Mouse (Mus musculus): ENCODE results near the gene Cfdp1. TPM values are rescaled to one million over a fixed set of nuclear protein-coding genes. Genes with fewer than 3 reads are reported as not detected.

Cfdp1 gene
- polyA plus RNA-seq, 1 experiment, result 5.8 TPM

- WGBS, result 96% methylated on average over 7 of the region's 7 CpGs
- Histone ChIP-seq H3K4me3 (ENCODE audit: control insufficient read depth, insufficient read depth, low read length) (no peak overlapping the region), H3K4me1 (replicated peaks; ENCODE audit: control insufficient read depth, insufficient read depth, low read length) (no peaks in the 10 kb centered on the region), H3K27me3 (ENCODE audit: control insufficient read depth, insufficient read depth, low read length) (no peaks in the 10 kb centered on the region), H3K27ac (ENCODE audit: control insufficient read depth, insufficient read depth, low read length) (no peak overlapping the region), H3K36me3 (ENCODE audit: control insufficient read depth, insufficient read depth, low read length) (no peaks in the 10 kb centered on the region)
- DNase-seq, result no peak
- no peak for TF ChIP-seq POLR2A (IDR thresholded peaks at IDR 0.05; ENCODE audit: control insufficient read depth, extremely low read depth, insufficient read depth, low read length, poor library complexity)
- TF ChIP-seq CTCF (IDR thresholded peaks at IDR 0.05; ENCODE audit: borderline replicate concordance, control insufficient read depth, extremely low read depth, insufficient read depth, low read length, poor library complexity), result no peak
Observed at GRCm38 (mm10) chr8:111778801-111779200, 75.3 kb downstream of the Cfdp1 start.

- no peaks in the 10 kb centered on the region for H3K27me3 ChIP-seq (ENCODE audit: control insufficient read depth, insufficient read depth, low read length)
- DNase-seq, result no peak
- H3K27ac ChIP-seq (ENCODE audit: control insufficient read depth, insufficient read depth, low read length), result no peak overlapping the region
- H3K4me1 ChIP-seq (replicated peaks; ENCODE audit: control insufficient read depth, insufficient read depth, low read length), result no peaks in the 10 kb centered on the region
- TF ChIP-seq POLR2A (IDR thresholded peaks at IDR 0.05; ENCODE audit: control insufficient read depth, extremely low read depth, insufficient read depth, low read length, poor library complexity) (no peak), CTCF (IDR thresholded peaks at IDR 0.05; ENCODE audit: borderline replicate concordance, control insufficient read depth, extremely low read depth, insufficient read depth, low read length, poor library complexity) (no peak)
- no peak overlapping the region for H3K4me3 ChIP-seq (ENCODE audit: control insufficient read depth, insufficient read depth, low read length)
- H3K36me3 ChIP-seq (ENCODE audit: control insufficient read depth, insufficient read depth, low read length), result no peaks in the 10 kb centered on the region
- WGBS, result 83% methylated on average over 4 of the region's 4 CpGs
Observed at GRCm38 (mm10) chr8:111776492-111776891, 77.6 kb downstream of the Cfdp1 start.

- 99% methylated on average over 6 of the region's 6 CpGs for WGBS
- H3K4me1 ChIP-seq (replicated peaks; ENCODE audit: control insufficient read depth, insufficient read depth, low read length), result no peaks in the 10 kb centered on the region
Observed at GRCm38 (mm10) chr8:111775766-111776165, 78.3 kb downstream of the Cfdp1 start.

GRCm38 (mm10) chr8:111773476-111773875 is 80.6 kb downstream of the Cfdp1 start:
- no peak for TF ChIP-seq POLR2A (IDR thresholded peaks at IDR 0.05; ENCODE audit: control insufficient read depth, extremely low read depth, insufficient read depth, low read length, poor library complexity)
- TF ChIP-seq CTCF (IDR thresholded peaks at IDR 0.05; ENCODE audit: borderline replicate concordance, control insufficient read depth, extremely low read depth, insufficient read depth, low read length, poor library complexity), result no peak

More at GRCm38 (mm10) chr8:111775766-111776165, 78.3 kb downstream of the Cfdp1 start:
- no peak for DNase-seq
- TF ChIP-seq POLR2A (IDR thresholded peaks at IDR 0.05; ENCODE audit: control insufficient read depth, extremely low read depth, insufficient read depth, low read length, poor library complexity) (no peak), CTCF (IDR thresholded peaks at IDR 0.05; ENCODE audit: borderline replicate concordance, control insufficient read depth, extremely low read depth, insufficient read depth, low read length, poor library complexity) (no peak)
- no peaks in the 10 kb centered on the region for H3K27me3 ChIP-seq (ENCODE audit: control insufficient read depth, insufficient read depth, low read length)
- no peaks in the 10 kb centered on the region for H3K36me3 ChIP-seq (ENCODE audit: control insufficient read depth, insufficient read depth, low read length)
- no peak overlapping the region for H3K4me3 ChIP-seq (ENCODE audit: control insufficient read depth, insufficient read depth, low read length)
- no peak overlapping the region for H3K27ac ChIP-seq (ENCODE audit: control insufficient read depth, insufficient read depth, low read length)

GRCm38 (mm10) chr8:111773057-111773456 is 81.0 kb downstream of the Cfdp1 start:
- no peak for DNase-seq
- H3K36me3 ChIP-seq (ENCODE audit: control insufficient read depth, insufficient read depth, low read length), result no peaks in the 10 kb centered on the region; the same call in 1 of the 2 replicates
- 95% methylated on average over 7 of the region's 7 CpGs for WGBS
- H3K4me1 ChIP-seq (replicated peaks; ENCODE audit: control insufficient read depth, insufficient read depth, low read length), result no peaks in the 10 kb centered on the region
- H3K27ac ChIP-seq (ENCODE audit: control insufficient read depth, insufficient read depth, low read length), result no peak overlapping the region
- H3K27me3 ChIP-seq (ENCODE audit: control insufficient read depth, insufficient read depth, low read length), result no peaks in the 10 kb centered on the region
- no peak overlapping the region for H3K4me3 ChIP-seq (ENCODE audit: control insufficient read depth, insufficient read depth, low read length)
- TF ChIP-seq POLR2A (IDR thresholded peaks at IDR 0.05; ENCODE audit: control insufficient read depth, extremely low read depth, insufficient read depth, low read length, poor library complexity) (no peak), CTCF (IDR thresholded peaks at IDR 0.05; ENCODE audit: borderline replicate concordance, control insufficient read depth, extremely low read depth, insufficient read depth, low read length, poor library complexity) (no peak)

More at GRCm38 (mm10) chr8:111773476-111773875, 80.6 kb downstream of the Cfdp1 start:
- WGBS, result 98% methylated on average over 5 of the region's 5 CpGs
- H3K27me3 ChIP-seq (ENCODE audit: control insufficient read depth, insufficient read depth, low read length), result no peaks in the 10 kb centered on the region
- no peak overlapping the region for H3K27ac ChIP-seq (ENCODE audit: control insufficient read depth, insufficient read depth, low read length)
- no peak for DNase-seq
- no peaks in the 10 kb centered on the region for H3K4me1 ChIP-seq (replicated peaks; ENCODE audit: control insufficient read depth, insufficient read depth, low read length)
- H3K36me3 ChIP-seq (ENCODE audit: control insufficient read depth, insufficient read depth, low read length), result no peaks in the 10 kb centered on the region; the same call in 1 of the 2 replicates
- no peak overlapping the region for H3K4me3 ChIP-seq (ENCODE audit: control insufficient read depth, insufficient read depth, low read length)

- Histone ChIP-seq H3K36me3 (ENCODE audit: control insufficient read depth, insufficient read depth, low read length) (no peaks in the 10 kb centered on the region; the same call in 1 of the 2 replicates), H3K4me1 (replicated peaks; ENCODE audit: control insufficient read depth, insufficient read depth, low read length) (no peaks in the 10 kb centered on the region), H3K4me3 (ENCODE audit: control insufficient read depth, insufficient read depth, low read length) (no peak overlapping the region), H3K27ac (ENCODE audit: control insufficient read depth, insufficient read depth, low read length) (no peak overlapping the region), H3K27me3 (ENCODE audit: control insufficient read depth, insufficient read depth, low read length) (no peaks in the 10 kb centered on the region)
- no peak for DNase-seq
- 93% methylated on average over 9 of the region's 9 CpGs for WGBS
- TF ChIP-seq CTCF (IDR thresholded peaks at IDR 0.05; ENCODE audit: borderline replicate concordance, control insufficient read depth, extremely low read depth, insufficient read depth, low read length, poor library complexity) (no peak), POLR2A (IDR thresholded peaks at IDR 0.05; ENCODE audit: control insufficient read depth, extremely low read depth, insufficient read depth, low read length, poor library complexity) (no peak)
Observed at GRCm38 (mm10) chr8:111772083-111772482, 82.0 kb downstream of the Cfdp1 start.

GRCm38 (mm10) chr8:111771625-111772020 is 82.5 kb downstream of the Cfdp1 start:
- Histone ChIP-seq H3K27me3 (ENCODE audit: control insufficient read depth, insufficient read depth, low read length) (no peaks in the 10 kb centered on the region), H3K27ac (ENCODE audit: control insufficient read depth, insufficient read depth, low read length) (no peak overlapping the region), H3K4me1 (replicated peaks; ENCODE audit: control insufficient read depth, insufficient read depth, low read length) (no peaks in the 10 kb centered on the region), H3K36me3 (ENCODE audit: control insufficient read depth, insufficient read depth, low read length) (no peaks in the 10 kb centered on the region; the same call in 1 of the 2 replicates), H3K4me3 (ENCODE audit: control insufficient read depth, insufficient read depth, low read length) (no peak overlapping the region)
- no peak for DNase-seq
- TF ChIP-seq CTCF (IDR thresholded peaks at IDR 0.05; ENCODE audit: borderline replicate concordance, control insufficient read depth, extremely low read depth, insufficient read depth, low read length, poor library complexity) (no peak), POLR2A (IDR thresholded peaks at IDR 0.05; ENCODE audit: control insufficient read depth, extremely low read depth, insufficient read depth, low read length, poor library complexity) (no peak)
- 96% methylated on average over 6 of the region's 6 CpGs for WGBS
